Mouse (Mus musculus): ENCODE results near the gene Efcab14.

The Efcab14 gene

GRCm38 (mm10) chr4:115737551-115738041, at the start of gene Efcab14:
Gene Efcab14, plus strand, starts transcription at chr4:115737744.
- peak; percentile 98 for DNase-seq (ENCODE audit: low spot score in 2 of 2)

GRCm38 (mm10) chr4:115701468-115701867, 36.1 kb upstream of the Efcab14 start:
- no peak for DNase-seq (ENCODE audit: low spot score in 2 of 2)

GRCm38 (mm10) chr4:115703927-115704505, 33.5 kb upstream of the Efcab14 start:
- no peak for DNase-seq (ENCODE audit: low spot score in 2 of 2)

GRCm38 (mm10) chr4:115708974-115709593, 28.5 kb upstream of the Efcab14 start:
- DNase-seq (ENCODE audit: low spot score in 2 of 2) = no peak

GRCm38 (mm10) chr4:115709792-115710418, 27.6 kb upstream of the Efcab14 start:
- DNase-seq (ENCODE audit: low spot score in 2 of 2) = peak; percentile 82 to 83

- no peak for DNase-seq (ENCODE audit: low spot score in 2 of 2)
These were observed 8.8 kb upstream of the Efcab14 start for GRCm38 (mm10) chr4:115728721-115729120.

- DNase-seq (ENCODE audit: low spot score in 2 of 2) = peak; percentile 55 to 86
These were observed 5.8 kb upstream of the Efcab14 start for GRCm38 (mm10) chr4:115731588-115732222.

DNA sequence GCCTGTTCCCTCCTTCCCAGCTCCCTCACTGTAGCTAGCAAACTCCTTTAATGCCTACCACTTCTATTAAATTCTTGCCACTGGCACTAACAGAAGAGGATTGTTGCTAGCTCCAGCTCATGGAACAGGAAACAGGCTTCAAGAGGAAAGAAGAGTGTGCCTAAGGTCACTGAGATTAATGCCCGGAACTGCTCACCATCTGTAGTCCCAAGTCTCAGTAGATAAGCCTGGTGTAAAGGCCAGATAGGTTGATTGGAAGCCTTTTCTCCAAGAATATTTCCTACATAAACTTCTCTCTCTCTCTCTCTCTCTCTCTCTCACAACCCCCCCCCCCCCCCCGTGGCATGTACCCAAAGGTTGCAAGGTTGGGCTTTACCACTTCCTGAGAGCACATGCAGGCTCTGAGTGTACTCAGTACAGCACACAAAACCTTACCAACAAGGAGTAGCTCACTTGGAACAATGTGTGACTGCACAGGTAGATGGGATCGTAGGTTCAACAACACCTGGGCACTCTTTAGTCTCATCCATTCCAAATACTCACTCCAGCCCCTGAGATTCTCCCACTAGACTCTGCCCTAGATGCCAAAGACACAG, 5.2 kb upstream of the Efcab14 start:
- DNase-seq (ENCODE audit: low spot score in 2 of 2) = no peak

DNA sequence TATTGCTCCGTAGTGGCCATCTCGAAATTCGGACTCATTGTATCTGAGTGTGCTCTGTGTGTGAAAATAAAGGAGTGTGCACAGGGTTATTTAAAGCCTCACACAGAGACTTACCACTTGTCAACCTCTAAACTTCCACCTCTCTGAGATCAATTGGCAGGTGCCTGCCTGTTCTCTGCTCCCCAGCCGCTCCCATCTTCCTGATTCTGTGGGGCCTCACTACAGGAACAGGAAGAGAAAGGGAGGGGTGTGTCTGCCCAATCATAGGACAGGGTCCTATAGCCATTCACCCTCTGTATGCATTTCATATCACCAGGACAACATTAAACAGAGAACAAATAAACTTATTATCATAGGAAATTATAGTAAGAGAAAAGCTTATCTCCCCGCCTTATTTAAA, 3.8 kb upstream of the Efcab14 start:
- DNase-seq (ENCODE audit: low spot score in 2 of 2) = no peak

- DNase-seq (ENCODE audit: low spot score in 2 of 2) = no peak
These were observed 2.7 kb upstream of the Efcab14 start for GRCm38 (mm10) chr4:115734867-115735266.

GRCm38 (mm10) chr4:115738481-115738985, 989 bp downstream of the Efcab14 start:
- no peak for DNase-seq (ENCODE audit: low spot score in 2 of 2)

- DNase-seq (ENCODE audit: low spot score in 2 of 2) = no peak
These were observed 5.1 kb downstream of the Efcab14 start for GRCm38 (mm10) chr4:115742658-115743057.

GRCm38 (mm10) chr4:115743096-115743495, 5.6 kb downstream of the Efcab14 start:
- no peak for DNase-seq (ENCODE audit: low spot score in 2 of 2)

GRCm38 (mm10) chr4:115748181-115748580, 10.6 kb downstream of the Efcab14 start:
- no peak for DNase-seq (ENCODE audit: low spot score in 2 of 2)

GRCm38 (mm10) chr4:115749336-115749735, 11.8 kb downstream of the Efcab14 start:
- no peak for DNase-seq (ENCODE audit: low spot score in 2 of 2)

DNA sequence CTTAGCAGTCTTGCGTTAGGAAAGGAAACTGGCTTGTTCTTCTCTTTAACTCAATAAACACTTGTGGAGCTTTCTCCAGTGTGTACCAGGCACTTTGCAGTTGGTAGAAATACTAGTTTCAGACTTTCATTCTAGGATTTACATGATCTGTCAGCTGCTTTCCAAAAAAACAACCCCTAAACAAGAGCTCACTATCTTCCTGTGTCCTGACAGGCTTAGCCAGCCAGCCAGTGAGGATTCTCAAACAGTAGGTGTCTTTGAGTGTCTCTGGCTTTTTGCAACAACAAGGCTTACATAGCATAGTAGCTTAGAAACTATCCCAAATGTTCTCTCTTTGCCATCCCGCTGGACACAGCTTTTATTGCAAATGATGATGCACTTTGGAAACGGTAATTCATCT, 16.6 kb downstream of the Efcab14 start:
- no peak for DNase-seq (ENCODE audit: low spot score in 2 of 2)

DNA sequence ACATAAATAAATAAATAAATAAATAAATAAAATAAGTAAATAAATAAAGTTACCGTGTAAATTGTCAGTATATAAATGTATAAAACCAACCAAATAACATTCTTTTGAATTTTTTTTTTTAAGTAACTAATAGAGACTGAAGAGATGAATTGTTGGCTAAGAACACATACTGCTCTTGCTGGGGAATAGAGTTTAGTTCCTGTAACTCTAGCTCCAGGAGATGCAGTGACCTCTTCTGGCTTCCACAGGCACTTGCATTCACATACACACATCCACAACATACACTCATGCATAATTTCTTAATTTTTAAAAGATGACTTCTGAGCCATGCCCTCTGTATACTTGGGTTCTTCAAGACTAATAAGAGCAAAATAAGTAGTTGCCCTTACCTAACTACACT, 17.3 kb downstream of the Efcab14 start:
- no peak for DNase-seq (ENCODE audit: low spot score in 2 of 2)

DNA sequence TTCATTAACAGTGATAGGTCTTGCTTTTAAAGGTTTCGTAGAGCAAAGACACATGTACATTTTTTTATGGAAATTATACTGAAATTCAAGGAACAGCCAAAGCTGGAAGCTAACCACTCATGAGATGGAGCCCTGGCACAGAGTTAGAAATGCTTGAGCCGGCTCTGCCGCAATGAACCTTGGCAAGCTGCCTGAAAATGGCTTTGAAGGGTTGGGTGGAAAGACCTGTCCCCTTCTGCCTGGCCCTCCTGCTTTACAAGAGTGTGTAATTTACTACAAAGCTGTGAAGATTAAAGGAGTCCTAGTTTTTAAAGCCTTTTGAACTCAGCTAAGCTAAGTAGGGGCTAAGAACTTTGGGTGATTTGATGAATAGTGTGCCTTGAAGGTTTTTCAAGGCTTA, 23.7 kb downstream of the Efcab14 start:
- DNase-seq (ENCODE audit: low spot score in 2 of 2) = no peak

DNA sequence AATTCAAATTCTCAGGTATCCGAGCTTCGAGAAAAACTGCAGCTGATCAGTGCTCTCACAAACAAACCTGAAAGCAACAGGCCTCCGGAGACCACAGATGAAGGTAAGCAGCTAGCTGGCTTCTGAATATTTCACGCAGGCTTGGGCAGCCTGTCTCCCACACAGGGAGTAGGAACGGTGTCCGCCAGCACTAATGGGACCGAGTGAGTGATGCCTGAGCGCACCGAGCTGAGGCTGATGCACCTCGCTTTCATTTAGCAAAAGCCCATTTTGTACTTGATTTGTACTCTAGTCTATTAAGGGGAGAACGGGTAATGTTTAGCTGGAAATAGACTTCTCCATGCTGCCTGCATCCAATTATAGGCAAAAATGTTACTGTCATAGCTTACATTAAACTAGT, 27.0 kb downstream of the Efcab14 start:
- no peak for DNase-seq (ENCODE audit: low spot score in 2 of 2)

GRCm38 (mm10) chr4:115767647-115768467, 30.3 kb downstream of the Efcab14 start:
- no peak for DNase-seq (ENCODE audit: low spot score in 2 of 2)

DNA sequence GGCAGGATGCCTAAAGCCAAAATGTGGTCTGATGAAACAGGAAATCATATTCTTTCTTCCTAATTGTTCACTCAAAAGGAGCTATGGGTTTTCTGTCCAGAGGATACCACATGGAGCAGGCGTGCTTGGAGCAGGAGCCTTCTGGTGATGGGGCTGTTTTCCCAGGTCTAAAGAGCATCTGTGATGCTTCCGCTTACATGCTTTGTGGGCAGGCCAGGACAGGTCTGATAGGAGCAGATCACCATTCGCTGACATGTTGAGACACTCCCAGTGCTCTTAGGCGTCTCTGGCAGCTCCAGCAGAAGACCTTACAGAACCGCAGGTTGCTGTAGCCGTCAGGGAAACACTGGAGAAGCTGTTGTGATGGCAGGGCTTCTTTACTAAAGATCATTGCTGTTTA, 37.5 kb downstream of the Efcab14 start:
- no peak for DNase-seq (ENCODE audit: low spot score in 2 of 2)

All from frontal cortex, postnatal 36 days (tissue).